Mouse (Mus musculus) hematopoietic stem cell, adult 5-6 weeks (primary cell): ENCODE measurements around the gene Mageb18. TPM values are rescaled to one million over a fixed set of nuclear protein-coding genes. Genes with fewer than 3 reads are reported as not detected.

Experiments
- total RNA-seq: library from RNA; stranded (forward); fragments of 172-1452, 232-1000 nt; gene quantifications from 2 replicates; pipeline ENCODE4 v1.2.3, GENCODE M21; 2017

The Mageb18 gene
- total RNA-seq, 1 experiment from 2014 or later, result not detected

Other genes starting within 250 kb of the Mageb18 start
- gene Gm5941, start 109.6 kb downstream of the Mageb18 start, total RNA-seq, result not detected in 2 replicates